Mouse (Mus musculus) forebrain, embryonic 16.5 days (tissue): ENCODE data around the gene Foxr1. TPM values are rescaled to one million over a fixed set of nuclear protein-coding genes. Genes with fewer than 3 reads are reported as not detected.
"Not testable (repeated sequence)": the region's sequence is repeated elsewhere in the genome, so short reads cannot be mapped to it uniquely, and the experiment has no call there.

Source experiments
- ATAC-seq: fragments of 200-750 bp; cut with Nextera tagmentation; 2 replicates; pipeline ENCODE4 v1.8.0; 2017; ENCODE audit warnings: mild to moderate bottlenecking, moderate library complexity
- H3K27ac ChIP-seq: fragments of 300-500 bp; sonication (generic); 2 replicates; pipeline ENCODE4 v1.5.1; 2014; ENCODE audit warnings: low read length, control low read depth
- H3K27me3 ChIP-seq: fragments of 300-500 bp; sonication (generic); replicated peaks from 2 replicates; pipeline ENCODE4 v1.6.1; 2014; ENCODE audit warnings: low read length; ENCODE audit not compliant: control insufficient read depth, insufficient read depth
- H3K36me3 ChIP-seq: fragments of 300-500 bp; sonication (generic); 2 replicates; pipeline ENCODE4 v1.6.1; 2014; ENCODE audit not compliant: control insufficient read depth, insufficient read depth
- H3K4me1 ChIP-seq: fragments of 300-500 bp; sonication (generic); replicated peaks from 2 replicates; pipeline ENCODE4 v1.6.1; 2014; ENCODE audit warnings: low read length; ENCODE audit not compliant: control insufficient read depth, insufficient read depth
- H3K4me2 ChIP-seq: fragments of 300-500 bp; sonication (generic); 2 replicates; pipeline ENCODE4 v1.6.1; 2014; ENCODE audit warnings: mild to moderate bottlenecking, low read length, control low read depth
- H3K4me3 ChIP-seq: fragments of 300-500 bp; sonication (generic); replicated peaks from 2 replicates; pipeline ENCODE4 v1.5.1; 2014; ENCODE audit warnings: mild to moderate bottlenecking, low read length, control low read depth
- H3K9ac ChIP-seq: fragments of 300-500 bp; sonication (generic); replicated peaks from 2 replicates; pipeline ENCODE4 v1.6.1; 2014; ENCODE audit warnings: low read depth, low read length, control low read depth
- H3K9me3 ChIP-seq: fragments of 300-500 bp; sonication (generic); 2 replicates; pipeline ENCODE4 v1.6.1; 2016; ENCODE audit warnings: low read length; ENCODE audit not compliant: control insufficient read depth
- WGBS: fragments of 180-500 bp; shearing (Covaris S2); extraction: QIAGEN DNeasy Blood & Tissue Kit; methylation state at CpG from one replicate; pipeline ENCODE4 v1.1.7; 2014; 5-methylcytosine and 5-hydroxymethylcytosine counted together
- polyA plus RNA-seq: library from polyadenylated mRNA; unstranded; fragments of >200 nt; fragmentation: Nextera tagmentation; extraction: Ambion mirVana; gene quantifications from 2 replicates; pipeline ENCODE4 v1.2.1, GENCODE M21; 2015

Gene Foxr1
- polyA plus RNA-seq, 1 experiment from 2014 or later: not detected

- Histone ChIP-seq H3K4me2 (no peak overlapping the region), H3K4me3 (no peak overlapping the region), H3K4me1 (peaks cover 11% of the 10 kb centered on the region), H3K27me3 (no peaks in the 10 kb centered on the region), H3K9me3 (no peaks in the 10 kb centered on the region), H3K36me3 (peaks cover 2% of the 10 kb centered on the region; the same call in 1 of the 2 replicates), H3K9ac (no peak overlapping the region), H3K27ac (no peak overlapping the region)
- no peak for ATAC-seq
- 81% methylated on average over 5 of the region's 5 CpGs for WGBS
These were observed 20.5 kb downstream of the Foxr1 start for GRCm38 (mm10) chr9:44420280-44420898.

- H3K9ac ChIP-seq, H3K4me3 ChIP-seq, ATAC-seq, H3K27me3 ChIP-seq, H3K27ac ChIP-seq, H3K9me3 ChIP-seq, H3K36me3 ChIP-seq, H3K4me2 ChIP-seq: not testable (repeated sequence)
- 95% methylated on average over 9 of the region's 9 CpGs for WGBS
- H3K4me1 ChIP-seq: peaks cover 11% of the 10 kb centered on the region
These were observed 21.2 kb downstream of the Foxr1 start for GRCm38 (mm10) chr9:44419730-44420129.

GRCm38 (mm10) chr9:44418519-44419385 is 22.2 kb downstream of the Foxr1 start, which contains the start of gene Ccdc84:
Gene Ccdc84, minus strand, starts transcription at chr9:44418569.
- Histone ChIP-seq H3K4me1 (peaks cover 11% of the 10 kb centered on the region), H3K9ac (peak within 1 kb of the TSS; percentile 82), H3K9me3 (no peaks in the 10 kb centered on the region), H3K4me3 (peak within 1 kb of the TSS; percentile 81), H3K36me3 (peaks cover 2% of the 10 kb centered on the region; the same call in 1 of the 2 replicates), H3K27me3 (no peaks in the 10 kb centered on the region), H3K27ac (peak within 1 kb of the TSS; percentile 81), H3K4me2 (peak within 1 kb of the TSS; percentile 86)
- 79% methylated on average over 14 of the region's 14 CpGs for WGBS
- no peak for ATAC-seq

- H3K27ac ChIP-seq: peak overlapping the region; percentile 81
- no peaks in the 10 kb centered on the region for H3K27me3 ChIP-seq
- peaks cover 11% of the 10 kb centered on the region for H3K4me1 ChIP-seq
- H3K36me3 ChIP-seq: peaks cover 5% of the 10 kb centered on the region
- peak overlapping the region; percentile 86 for H3K4me2 ChIP-seq
- peak overlapping the region; percentile 82 for H3K9ac ChIP-seq
- peak; percentile 85 for ATAC-seq
- H3K9me3 ChIP-seq: no peaks in the 10 kb centered on the region
- under 1% methylated on average over 37 of the region's 38 CpGs for WGBS
- H3K4me3 ChIP-seq: peak overlapping the region; percentile 81
These were observed 23.0 kb downstream of the Foxr1 start for GRCm38 (mm10) chr9:44417892-44418363.

GRCm38 (mm10) chr9:44417156-44417891 is 23.6 kb downstream of the Foxr1 start:
- Histone ChIP-seq H3K4me3 (peak overlapping the region; percentile 81), H3K4me2 (peak overlapping the region; percentile 86), H3K9me3 (no peaks in the 10 kb centered on the region), H3K27me3 (no peaks in the 10 kb centered on the region), H3K9ac (peak overlapping the region; percentile 82), H3K4me1 (peaks cover 11% of the 10 kb centered on the region), H3K36me3 (peaks cover 11% of the 10 kb centered on the region), H3K27ac (no peak overlapping the region; the same call in 1 of the 2 replicates)
- ATAC-seq: no peak; the same call in none of the 2 replicates
- WGBS: 8% methylated on average over 26 of the region's 26 CpGs

GRCm38 (mm10) chr9:44412781-44413180 is 28.2 kb downstream of the Foxr1 start:
- no peak for ATAC-seq
- WGBS: 82% methylated on average over 2 of the region's 2 CpGs
- Histone ChIP-seq H3K4me1 (peaks cover 17% of the 10 kb centered on the region), H3K9me3 (no peaks in the 10 kb centered on the region), H3K9ac (no peak overlapping the region), H3K4me3 (no peak overlapping the region), H3K36me3 (peaks cover 32% of the 10 kb centered on the region), H3K27ac (no peak overlapping the region), H3K4me2 (no peak overlapping the region), H3K27me3 (no peaks in the 10 kb centered on the region)

- peaks cover 32% of the 10 kb centered on the region for H3K36me3 ChIP-seq
- H3K4me1 ChIP-seq: peaks cover 14% of the 10 kb centered on the region
- H3K9me3 ChIP-seq: no peaks in the 10 kb centered on the region
- H3K9ac ChIP-seq: no peak overlapping the region
- WGBS: 87% methylated on average over 4 of the region's 4 CpGs
- no peak overlapping the region for H3K4me3 ChIP-seq
- no peaks in the 10 kb centered on the region for H3K27me3 ChIP-seq
- no peak for ATAC-seq
- no peak overlapping the region for H3K4me2 ChIP-seq
- no peak overlapping the region for H3K27ac ChIP-seq
These were observed 28.6 kb downstream of the Foxr1 start for GRCm38 (mm10) chr9:44412306-44412705.

- WGBS: 83% methylated on average over 1 of the region's 1 CpGs
These were observed 29.3 kb downstream of the Foxr1 start for GRCm38 (mm10) chr9:44411601-44412130.

More at GRCm38 (mm10) chr9:44411601-44412130, 29.3 kb downstream of the Foxr1 start:
- H3K4me2 ChIP-seq: no peak overlapping the region
- H3K4me1 ChIP-seq: peaks cover 11% of the 10 kb centered on the region
- H3K9me3 ChIP-seq: no peaks in the 10 kb centered on the region
- H3K4me3 ChIP-seq: no peak overlapping the region
- no peak for ATAC-seq
- H3K9ac ChIP-seq: no peak overlapping the region
- H3K36me3 ChIP-seq: peaks cover 32% of the 10 kb centered on the region
- H3K27ac ChIP-seq: no peak overlapping the region
- H3K27me3 ChIP-seq: no peaks in the 10 kb centered on the region
